Mouse (Mus musculus) embryonic fibroblast, embryonic 13.5 days (primary cell): Measurements from ENCODE around the gene Arid1b. TPM values are rescaled to one million over a fixed set of nuclear protein-coding genes. Genes with fewer than 3 reads are reported as not detected.

Experiments
- H3K27ac ChIP-seq: 2 replicates; pipeline ENCODE4 v1.5.1; 2012; ENCODE audit warnings: low read length, control low read depth, inconsistent platforms; ENCODE audit not compliant: insufficient read depth
- H3K4me1 ChIP-seq: 2 replicates; pipeline ENCODE4 v1.6.1; 2011; ENCODE audit warnings: low read length; ENCODE audit not compliant: control insufficient read depth, insufficient read depth
- H3K4me3 ChIP-seq: 2 replicates; pipeline ENCODE4 v1.5.1; 2011; ENCODE audit warnings: mild to moderate bottlenecking, control low read depth, low read length; ENCODE audit not compliant: insufficient read depth
- CTCF ChIP-seq: IDR thresholded peaks from 2 replicates; pipeline ENCODE4 v1.5.1; 2011; ENCODE audit warnings: mild to moderate bottlenecking, control low read depth, low read length, moderate library complexity, borderline replicate concordance; ENCODE audit not compliant: insufficient read depth
- POLR2A ChIP-seq: IDR thresholded peaks from 2 replicates; pipeline ENCODE4 v1.6.1; 2011; ENCODE audit warnings: low read depth, mild to moderate bottlenecking, control low read depth, low read length, moderate library complexity
- polyA plus RNA-seq: library from polyadenylated mRNA; stranded (reverse); fragments of >200 nt; gene quantifications from 2 replicates; pipeline ENCODE4 v1.2.4, GENCODE M21; 2011; ENCODE audit warnings: low read depth; ENCODE audit not compliant: missing spikeins, insufficient read length

Gene Arid1b
- polyA plus RNA-seq, 1 experiment: 21.7 TPM

DNA sequence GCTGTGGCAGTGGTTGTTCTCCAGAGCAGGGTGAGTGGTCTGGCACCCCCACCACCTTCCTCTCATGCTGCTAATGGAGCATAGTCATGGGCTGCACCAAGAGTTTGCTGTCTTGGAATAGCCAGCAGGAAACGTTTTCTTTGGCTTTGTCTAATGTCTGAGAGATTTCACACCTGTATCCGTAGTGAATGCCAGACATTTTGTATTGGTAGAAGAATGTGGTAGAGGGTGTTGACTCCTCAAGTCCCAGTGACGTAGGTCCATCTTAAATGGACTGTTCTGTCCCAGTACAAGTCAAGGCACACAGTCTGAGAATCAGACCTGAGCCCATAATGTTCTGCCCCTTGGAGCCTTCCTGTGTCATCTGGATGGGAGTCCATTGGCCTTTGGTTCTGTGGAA lies 39.2 kb downstream of the Arid1b start:
- TF ChIP-seq CTCF (no peak), POLR2A (no peak)
- Histone ChIP-seq H3K4me1 (no peaks in the 10 kb centered on the region; the same call in 1 of the 2 replicates), H3K27ac (no peak overlapping the region), H3K4me3 (no peak overlapping the region)

DNA sequence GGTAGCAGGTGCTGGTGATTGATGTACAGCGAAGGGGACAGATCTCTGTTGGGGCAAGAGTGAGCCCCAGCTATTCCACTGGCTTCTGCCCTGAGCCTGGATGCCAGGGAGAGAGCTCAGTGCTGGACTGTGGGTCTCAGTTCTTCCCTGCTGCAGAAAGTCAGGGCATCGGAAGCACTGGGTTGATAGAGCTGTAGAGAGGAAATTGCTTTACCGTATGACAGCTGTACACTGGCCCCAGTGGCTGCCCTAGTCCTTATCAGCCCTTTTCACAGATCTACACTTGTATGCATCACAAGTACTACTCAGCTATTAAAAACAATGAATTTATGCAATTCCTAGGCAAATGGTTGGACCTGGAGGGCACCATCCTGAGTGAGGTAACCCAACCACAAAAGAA lies 40.1 kb downstream of the Arid1b start:
- no peaks in the 10 kb centered on the region; the same call in 1 of the 2 replicates for H3K4me1 ChIP-seq
- TF ChIP-seq CTCF: no peak
- no peak for TF ChIP-seq POLR2A
- no peak overlapping the region for H3K4me3 ChIP-seq
- H3K27ac ChIP-seq: no peak overlapping the region

DNA sequence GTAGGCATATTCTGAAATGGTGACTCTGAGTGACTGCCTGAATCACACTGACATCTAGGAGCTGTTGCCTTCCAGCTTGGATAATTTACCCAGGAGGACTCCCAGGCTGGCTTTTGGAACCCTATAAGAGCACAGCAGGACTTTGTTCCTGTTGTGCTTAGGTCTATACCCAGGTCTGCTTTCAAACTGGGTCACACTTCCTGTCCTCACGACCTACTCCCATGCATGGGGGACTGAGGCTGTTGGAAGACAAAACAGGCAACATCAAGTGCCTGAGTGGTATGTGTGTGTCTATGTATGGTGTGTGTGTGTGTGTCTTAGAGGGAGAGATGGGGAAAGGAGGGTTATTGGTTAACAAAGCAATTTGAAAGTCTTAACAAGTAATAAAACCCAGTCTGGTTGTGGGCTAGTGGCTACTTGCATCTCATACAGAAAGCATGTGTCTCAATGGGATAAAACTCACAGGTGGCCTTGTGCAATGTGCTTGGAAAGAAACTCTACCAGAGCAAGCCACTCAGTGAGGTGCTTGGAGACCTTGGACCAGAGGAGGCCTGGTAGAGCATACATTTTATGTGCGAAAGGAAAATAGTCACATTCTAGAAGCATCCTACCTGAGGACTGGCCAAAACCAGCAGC lies 42.2 kb downstream of the Arid1b start:
- TF ChIP-seq POLR2A: no peak
- TF ChIP-seq CTCF: no peak
- H3K4me1 ChIP-seq: no peaks in the 10 kb centered on the region; the same call in 1 of the 2 replicates
- no peak overlapping the region for H3K27ac ChIP-seq
- H3K4me3 ChIP-seq: no peak overlapping the region

DNA sequence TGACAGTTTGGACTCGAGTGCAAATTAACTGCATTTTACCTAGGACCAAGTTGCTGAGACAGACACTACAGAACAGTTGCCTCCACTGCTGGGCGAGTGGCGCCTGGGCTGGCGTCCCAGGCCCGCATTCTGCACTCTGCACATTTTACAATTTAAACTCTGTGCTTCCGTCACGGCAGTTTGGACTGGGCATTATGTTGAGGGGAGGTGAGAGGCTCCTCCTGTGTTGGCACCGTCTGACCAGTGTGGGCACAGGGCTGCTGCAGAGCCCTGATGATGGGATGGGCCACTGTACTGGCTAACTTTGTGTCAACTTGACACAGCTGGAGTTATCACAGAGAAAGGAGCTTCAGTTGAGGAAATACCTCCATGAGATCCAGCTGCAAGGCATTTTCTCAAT lies 43.1 kb downstream of the Arid1b start:
- H3K4me1 ChIP-seq: no peaks in the 10 kb centered on the region; the same call in 1 of the 2 replicates
- H3K4me3 ChIP-seq: no peak overlapping the region
- no peak overlapping the region for H3K27ac ChIP-seq
- TF ChIP-seq POLR2A (no peak), CTCF (no peak)

DNA sequence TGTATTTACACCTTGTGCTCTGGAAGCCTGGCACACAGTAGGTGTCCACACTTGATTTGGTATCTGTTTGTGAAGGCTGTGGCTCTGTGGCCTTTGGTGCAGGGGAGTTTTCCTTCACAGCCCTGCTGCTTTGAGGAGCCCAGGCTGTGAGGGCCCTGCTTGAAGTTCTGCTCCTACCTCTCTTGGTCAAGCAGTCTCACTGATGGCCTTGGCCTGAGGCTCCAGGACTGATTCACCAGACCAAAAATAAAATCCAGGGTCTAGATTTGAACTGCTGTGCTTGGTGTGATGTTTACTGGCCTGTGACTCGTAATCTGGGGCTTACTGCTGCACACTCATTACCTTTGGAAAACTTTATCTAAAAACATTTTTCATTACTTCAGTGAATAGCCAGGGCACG lies 45.7 kb downstream of the Arid1b start:
- TF ChIP-seq POLR2A: no peak
- no peak for TF ChIP-seq CTCF
- Histone ChIP-seq H3K4me3 (no peak overlapping the region), H3K4me1 (no peaks in the 10 kb centered on the region), H3K27ac (no peak overlapping the region)

DNA sequence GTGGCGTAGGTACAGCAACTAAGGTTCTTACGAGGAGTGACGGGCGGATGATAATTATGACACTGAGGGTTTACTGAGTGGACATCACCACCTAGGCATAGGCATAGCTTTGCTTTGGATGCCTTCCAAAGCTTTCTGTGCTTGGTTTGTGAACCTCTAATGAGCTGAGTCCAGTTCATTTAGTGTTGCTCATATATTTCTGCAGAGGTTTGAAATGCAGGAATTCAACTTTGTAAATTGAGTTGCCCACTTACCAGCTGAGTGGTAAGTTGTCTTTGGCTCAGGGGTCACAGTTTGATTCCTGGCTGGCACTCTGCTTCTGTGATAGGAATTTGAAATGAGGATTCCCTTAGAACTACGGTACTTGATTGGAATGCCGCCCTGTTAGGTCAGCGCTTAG lies 49.7 kb downstream of the Arid1b start:
- no peak overlapping the region for H3K27ac ChIP-seq
- TF ChIP-seq CTCF (no peak), POLR2A (no peak)
- no peak overlapping the region for H3K4me3 ChIP-seq
- H3K4me1 ChIP-seq: no peaks in the 10 kb centered on the region

DNA sequence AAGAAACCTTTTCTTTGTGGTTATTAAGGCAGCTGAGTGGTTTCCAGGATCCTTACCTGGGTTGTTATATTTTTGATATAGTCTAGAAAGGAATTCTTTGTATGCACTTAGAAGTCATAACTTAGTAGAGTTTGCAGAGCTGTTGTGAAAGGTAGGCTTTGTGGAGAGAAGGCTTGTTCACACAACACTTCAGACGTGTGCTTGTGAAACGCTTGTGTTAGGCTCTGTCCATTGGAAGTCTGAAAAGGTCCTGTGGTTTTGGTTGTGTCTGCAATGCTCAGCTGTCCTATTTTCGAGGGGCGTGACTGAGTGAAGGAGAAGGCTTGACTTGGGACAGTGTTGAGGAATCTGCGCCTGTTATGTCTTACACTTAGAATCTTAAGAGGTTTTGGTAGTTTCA lies 51.5 kb downstream of the Arid1b start:
- no peak overlapping the region for H3K4me3 ChIP-seq
- no peaks in the 10 kb centered on the region for H3K4me1 ChIP-seq
- TF ChIP-seq POLR2A (no peak), CTCF (no peak)
- no peak overlapping the region for H3K27ac ChIP-seq

DNA sequence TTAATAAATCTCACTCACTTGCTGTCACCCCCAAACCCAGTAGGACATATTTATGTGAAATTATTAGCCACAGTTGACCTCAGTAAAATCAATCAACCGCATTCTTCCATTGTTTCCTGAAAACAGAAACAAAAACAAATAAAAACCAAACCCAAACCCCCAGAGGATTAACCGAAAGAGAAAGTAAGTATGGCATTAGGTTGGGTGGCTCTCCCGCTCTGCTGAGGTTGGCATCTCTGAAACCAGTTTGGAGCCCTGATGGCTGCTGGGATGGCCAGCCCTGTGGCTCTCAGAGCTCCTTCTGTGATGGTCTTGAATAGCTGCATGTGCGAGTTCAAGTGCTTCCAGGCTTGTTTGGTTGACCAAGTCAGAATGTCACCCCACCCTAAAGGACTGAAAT lies 53.2 kb downstream of the Arid1b start:
- H3K4me3 ChIP-seq: no peak overlapping the region
- no peaks in the 10 kb centered on the region for H3K4me1 ChIP-seq
- TF ChIP-seq POLR2A (no peak), CTCF (no peak)
- H3K27ac ChIP-seq: no peak overlapping the region

DNA sequence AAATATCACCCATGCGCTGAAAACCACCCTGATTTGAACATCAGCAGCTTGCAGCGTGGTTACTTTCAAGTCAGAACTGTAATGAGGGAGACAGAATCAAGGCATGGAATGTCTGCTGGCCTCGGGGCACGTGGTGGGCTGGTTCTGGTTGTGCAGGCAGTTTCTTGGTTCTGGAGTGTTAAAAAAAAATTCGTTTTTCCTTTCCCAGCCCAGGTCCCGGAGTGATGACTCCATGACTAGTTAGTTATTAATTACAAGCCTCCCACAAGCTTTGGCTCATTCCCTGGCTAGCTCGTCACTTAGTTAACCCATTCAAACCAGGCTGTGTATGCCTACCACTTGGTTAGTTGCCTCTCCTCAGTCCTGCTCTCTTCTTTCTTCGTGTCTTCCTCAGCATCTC lies 56.1 kb downstream of the Arid1b start:
- H3K4me3 ChIP-seq: no peak overlapping the region
- TF ChIP-seq CTCF: no peak
- TF ChIP-seq POLR2A: no peak
- no peak overlapping the region for H3K27ac ChIP-seq
- no peaks in the 10 kb centered on the region for H3K4me1 ChIP-seq

DNA sequence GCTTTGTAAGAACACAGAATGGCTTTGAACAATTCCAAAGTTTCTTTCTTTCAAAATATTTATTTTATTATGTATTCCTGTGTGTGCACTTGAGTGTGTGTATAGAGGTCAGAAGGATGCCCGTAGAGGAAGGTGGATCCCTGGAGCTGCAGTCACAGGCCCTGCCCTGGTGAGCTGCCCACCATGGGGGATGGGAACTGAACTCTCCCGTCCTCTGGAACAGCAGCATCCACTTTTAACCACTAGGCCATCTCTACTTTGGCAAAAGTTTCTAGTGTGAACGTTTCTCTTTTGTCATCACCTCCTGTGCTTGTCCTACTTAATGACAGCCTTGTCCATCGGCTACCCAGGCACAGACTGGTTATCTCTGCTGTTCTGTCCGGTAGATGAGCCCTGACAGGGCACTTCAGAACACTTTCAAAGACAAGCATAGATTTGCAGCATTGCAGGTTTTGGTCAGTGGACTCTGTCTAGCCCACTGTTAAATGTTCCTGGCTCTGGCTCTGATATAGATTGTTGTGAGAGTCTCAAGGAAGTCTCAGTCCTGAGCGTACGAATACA lies 56.9 kb downstream of the Arid1b start:
- Histone ChIP-seq H3K4me3 (no peak overlapping the region), H3K27ac (no peak overlapping the region), H3K4me1 (no peaks in the 10 kb centered on the region)
- TF ChIP-seq POLR2A (no peak), CTCF (no peak)
